Mouse (Mus musculus): Measurements from ENCODE around the gene Ghrhr. TPM values are rescaled to one million over a fixed set of nuclear protein-coding genes. Genes with fewer than 3 reads are reported as not detected.

Gene Ghrhr
- polyA plus RNA-seq, 1 experiment from 2014 or later = not detected

- H3K27ac ChIP-seq (replicated peaks; ENCODE audit: low read depth, low read length) = no peak overlapping the region
- no peak overlapping the region for H3K4me3 ChIP-seq (ENCODE audit: low read depth, low read length)
- no peaks in the 10 kb centered on the region for H3K9me3 ChIP-seq (replicated peaks; ENCODE audit: control insufficient read depth, low read length)
- 86% methylated on average over 7 of the region's 7 CpGs for WGBS
- DNase-seq (ENCODE audit: low spot score) (no peak), ATAC-seq (replicated peaks; ENCODE audit: insufficient number of reproducible peaks, low FRiP score, low TSS enrichment, low read depth) (no peak)
- no peaks in the 10 kb centered on the region for H3K36me3 ChIP-seq (replicated peaks; ENCODE audit: control insufficient read depth, insufficient read depth, low read depth, low read length)
- no peaks in the 10 kb centered on the region for H3K27me3 ChIP-seq (ENCODE audit: control insufficient read depth, insufficient read depth, low read length)
- H3K4me1 ChIP-seq (ENCODE audit: control insufficient read depth, insufficient read depth, low read length) = no peaks in the 10 kb centered on the region
- H3K9ac ChIP-seq (replicated peaks; ENCODE audit: low read length) = no peak overlapping the region
- H3K4me2 ChIP-seq (ENCODE audit: low read depth, low read length) = no peak overlapping the region
Observed at GRCm38 (mm10) chr6:55346491-55346890, 29.6 kb upstream of the Ghrhr start.

- Histone ChIP-seq H3K4me2 (ENCODE audit: low read depth, low read length) (no peak overlapping the region), H3K36me3 (replicated peaks; ENCODE audit: control insufficient read depth, insufficient read depth, low read depth, low read length) (no peaks in the 10 kb centered on the region), H3K27me3 (ENCODE audit: control insufficient read depth, insufficient read depth, low read length) (no peaks in the 10 kb centered on the region), H3K4me1 (ENCODE audit: control insufficient read depth, insufficient read depth, low read length) (no peaks in the 10 kb centered on the region), H3K27ac (replicated peaks; ENCODE audit: low read depth, low read length) (no peak overlapping the region), H3K9me3 (replicated peaks; ENCODE audit: control insufficient read depth, low read length) (no peaks in the 10 kb centered on the region), H3K9ac (replicated peaks; ENCODE audit: low read length) (no peak overlapping the region), H3K4me3 (ENCODE audit: low read depth, low read length) (no peak overlapping the region)
- 82% methylated on average over 5 of the region's 5 CpGs for WGBS
- ATAC-seq (replicated peaks; ENCODE audit: insufficient number of reproducible peaks, low FRiP score, low TSS enrichment, low read depth) (no peak), DNase-seq (ENCODE audit: low spot score) (no peak)
Observed at GRCm38 (mm10) chr6:55347711-55348571, 28.2 kb upstream of the Ghrhr start.

GRCm38 (mm10) chr6:55349231-55349630 lies 26.9 kb upstream of the Ghrhr start:
- no peaks in the 10 kb centered on the region for H3K27me3 ChIP-seq (ENCODE audit: control insufficient read depth, insufficient read depth, low read length)
- ATAC-seq (replicated peaks; ENCODE audit: insufficient number of reproducible peaks, low FRiP score, low TSS enrichment, low read depth) = no peak
- DNase-seq (ENCODE audit: low spot score) = no peak
- 84% methylated on average over 4 of the region's 4 CpGs for WGBS
- no peaks in the 10 kb centered on the region for H3K9me3 ChIP-seq (replicated peaks; ENCODE audit: control insufficient read depth, low read length)
- H3K4me2 ChIP-seq (ENCODE audit: low read depth, low read length) = no peak overlapping the region
- no peaks in the 10 kb centered on the region for H3K36me3 ChIP-seq (replicated peaks; ENCODE audit: control insufficient read depth, insufficient read depth, low read depth, low read length)
- no peak overlapping the region for H3K9ac ChIP-seq (replicated peaks; ENCODE audit: low read length)
- no peaks in the 10 kb centered on the region for H3K4me1 ChIP-seq (ENCODE audit: control insufficient read depth, insufficient read depth, low read length)
- H3K4me3 ChIP-seq (ENCODE audit: low read depth, low read length) = no peak overlapping the region
- H3K27ac ChIP-seq (replicated peaks; ENCODE audit: low read depth, low read length) = no peak overlapping the region

GRCm38 (mm10) chr6:55350383-55350952 lies 25.6 kb upstream of the Ghrhr start:
- Histone ChIP-seq H3K27ac (replicated peaks; ENCODE audit: low read depth, low read length) (no peak overlapping the region), H3K4me1 (ENCODE audit: control insufficient read depth, insufficient read depth, low read length) (no peaks in the 10 kb centered on the region), H3K9me3 (replicated peaks; ENCODE audit: control insufficient read depth, low read length) (no peaks in the 10 kb centered on the region), H3K9ac (replicated peaks; ENCODE audit: low read length) (no peak overlapping the region), H3K27me3 (ENCODE audit: control insufficient read depth, insufficient read depth, low read length) (no peaks in the 10 kb centered on the region), H3K36me3 (replicated peaks; ENCODE audit: control insufficient read depth, insufficient read depth, low read depth, low read length) (no peaks in the 10 kb centered on the region), H3K4me3 (ENCODE audit: low read depth, low read length) (no peak overlapping the region), H3K4me2 (ENCODE audit: low read depth, low read length) (no peak overlapping the region)
- DNase-seq (ENCODE audit: low spot score) = no peak
- WGBS = 83% methylated on average over 6 of the region's 6 CpGs
- ATAC-seq (replicated peaks; ENCODE audit: insufficient number of reproducible peaks, low FRiP score, low TSS enrichment, low read depth) = no peak

- Histone ChIP-seq H3K4me3 (ENCODE audit: low read depth, low read length) (no peak overlapping the region), H3K4me2 (ENCODE audit: low read depth, low read length) (no peak overlapping the region), H3K4me1 (ENCODE audit: control insufficient read depth, insufficient read depth, low read length) (no peaks in the 10 kb centered on the region), H3K9ac (replicated peaks; ENCODE audit: low read length) (no peak overlapping the region), H3K36me3 (replicated peaks; ENCODE audit: control insufficient read depth, insufficient read depth, low read depth, low read length) (no peaks in the 10 kb centered on the region), H3K27ac (replicated peaks; ENCODE audit: low read depth, low read length) (no peak overlapping the region), H3K27me3 (ENCODE audit: control insufficient read depth, insufficient read depth, low read length) (no peaks in the 10 kb centered on the region), H3K9me3 (replicated peaks; ENCODE audit: control insufficient read depth, low read length) (no peaks in the 10 kb centered on the region)
- DNase-seq (ENCODE audit: low spot score) (no peak), ATAC-seq (replicated peaks; ENCODE audit: insufficient number of reproducible peaks, low FRiP score, low TSS enrichment, low read depth) (no peak)
- 80% methylated on average over 7 of the region's 7 CpGs for WGBS
Observed at GRCm38 (mm10) chr6:55351712-55352111, 24.4 kb upstream of the Ghrhr start.

GRCm38 (mm10) chr6:55353711-55354445 lies 22.2 kb upstream of the Ghrhr start:
- Histone ChIP-seq H3K9me3 (replicated peaks; ENCODE audit: control insufficient read depth, low read length) (no peaks in the 10 kb centered on the region), H3K9ac (replicated peaks; ENCODE audit: low read length) (no peak overlapping the region), H3K4me1 (ENCODE audit: control insufficient read depth, insufficient read depth, low read length) (no peaks in the 10 kb centered on the region), H3K4me2 (ENCODE audit: low read depth, low read length) (no peak overlapping the region), H3K4me3 (ENCODE audit: low read depth, low read length) (no peak overlapping the region), H3K27ac (replicated peaks; ENCODE audit: low read depth, low read length) (no peak overlapping the region), H3K36me3 (replicated peaks; ENCODE audit: control insufficient read depth, insufficient read depth, low read depth, low read length) (no peaks in the 10 kb centered on the region), H3K27me3 (ENCODE audit: control insufficient read depth, insufficient read depth, low read length) (no peaks in the 10 kb centered on the region)
- WGBS = 77% methylated on average over 12 of the region's 12 CpGs
- no peak for DNase-seq (ENCODE audit: low spot score)
- no peak for ATAC-seq (replicated peaks; ENCODE audit: insufficient number of reproducible peaks, low FRiP score, low TSS enrichment, low read depth)

GRCm38 (mm10) chr6:55354456-55355117 lies 21.5 kb upstream of the Ghrhr start:
- H3K27ac ChIP-seq (replicated peaks; ENCODE audit: low read depth, low read length) = no peak overlapping the region
- H3K4me1 ChIP-seq (ENCODE audit: control insufficient read depth, insufficient read depth, low read length) = no peaks in the 10 kb centered on the region
- ATAC-seq (replicated peaks; ENCODE audit: insufficient number of reproducible peaks, low FRiP score, low TSS enrichment, low read depth) = no peak
- no peaks in the 10 kb centered on the region for H3K9me3 ChIP-seq (replicated peaks; ENCODE audit: control insufficient read depth, low read length)
- H3K4me2 ChIP-seq (ENCODE audit: low read depth, low read length) = no peak overlapping the region
- no peaks in the 10 kb centered on the region for H3K27me3 ChIP-seq (ENCODE audit: control insufficient read depth, insufficient read depth, low read length)
- no peak overlapping the region; the same call in 1 of the 2 replicates for H3K9ac ChIP-seq (replicated peaks; ENCODE audit: low read length)
- no peaks in the 10 kb centered on the region for H3K36me3 ChIP-seq (replicated peaks; ENCODE audit: control insufficient read depth, insufficient read depth, low read depth, low read length)
- 57% methylated on average over 4 of the region's 4 CpGs for WGBS
- no peak overlapping the region for H3K4me3 ChIP-seq (ENCODE audit: low read depth, low read length)
- DNase-seq (ENCODE audit: low spot score) = no peak
